Mouse (Mus musculus) ovary, adult 10 weeks (tissue): Measurements from ENCODE around the gene 4930512M02Rik. TPM values are rescaled to one million over a fixed set of nuclear protein-coding genes. Genes with fewer than 3 reads are reported as not detected.

Experiments
- polyA plus RNA-seq: library from polyadenylated mRNA; stranded (reverse); fragments of 350-450 nt; fragmentation: Illumina TruSeq; extraction: RNeasy Lipid Tissue Mini Kit (QIAGEN cat#74804); gene quantifications from one replicate; pipeline ENCODE4 v1.2.3, GENCODE M21; 2014

4930512M02Rik gene
- polyA plus RNA-seq: not detected

GRCm38 (mm10) chr11:11627735-11628134 lies at the start of gene 4930512M02Rik:
Gene 4930512M02Rik (minus strand): TSS chr11:11627835.

Other genes with a start within 250 kb of the 4930512M02Rik start
- gene Spata48, start 165.7 kb downstream of the 4930512M02Rik start, polyA plus RNA-seq: 0.71 TPM
- gene Zpbp, start 165.4 kb downstream of the 4930512M02Rik start, polyA plus RNA-seq: 1.4 TPM
- 4.3 TPM for gene Ikzf1, start 57.2 kb upstream of the 4930512M02Rik start, polyA plus RNA-seq
- gene Fignl1, start 181.1 kb upstream of the 4930512M02Rik start, polyA plus RNA-seq: 41.7 TPM